Mouse (Mus musculus): ENCODE measurements around the gene Slc35d1. TPM values are rescaled to one million over a fixed set of nuclear protein-coding genes. Genes with fewer than 3 reads are reported as not detected.
"Not testable (repeated sequence)": the region's sequence is repeated elsewhere in the genome, so short reads cannot be mapped to it uniquely, and the experiment has no call there.

The Slc35d1 gene
- polyA plus RNA-seq, 1 experiment from 2014 or later = 10.9 TPM

- no peak overlapping the region for H3K27ac ChIP-seq (ENCODE audit: low read depth, low read length)
- no peak overlapping the region for H3K4me2 ChIP-seq (replicated peaks; ENCODE audit: low read depth, low read length)
- H3K27me3 ChIP-seq (ENCODE audit: control insufficient read depth, insufficient read depth, low read length) = no peaks in the 10 kb centered on the region
- no peaks in the 10 kb centered on the region for H3K4me1 ChIP-seq (replicated peaks; ENCODE audit: control insufficient read depth, insufficient read depth, low read length)
- no peaks in the 10 kb centered on the region for H3K9me3 ChIP-seq (ENCODE audit: control insufficient read depth, low read length)
- ATAC-seq (ENCODE audit: low FRiP score) (no peak), DNase-seq (ENCODE audit: low spot score) (no peak)
- H3K9ac ChIP-seq (ENCODE audit: low read depth, low read length) = no peak overlapping the region
- WGBS = 96% methylated on average over 1 of the region's 1 CpGs
- H3K36me3 ChIP-seq (ENCODE audit: control insufficient read depth, insufficient read depth, low read length) = no peaks in the 10 kb centered on the region
- H3K4me3 ChIP-seq (ENCODE audit: low read depth, low read length) = no peak overlapping the region
Measured at GRCm38 (mm10) chr4:103177681-103178080, 37.3 kb downstream of the Slc35d1 start.

DNA sequence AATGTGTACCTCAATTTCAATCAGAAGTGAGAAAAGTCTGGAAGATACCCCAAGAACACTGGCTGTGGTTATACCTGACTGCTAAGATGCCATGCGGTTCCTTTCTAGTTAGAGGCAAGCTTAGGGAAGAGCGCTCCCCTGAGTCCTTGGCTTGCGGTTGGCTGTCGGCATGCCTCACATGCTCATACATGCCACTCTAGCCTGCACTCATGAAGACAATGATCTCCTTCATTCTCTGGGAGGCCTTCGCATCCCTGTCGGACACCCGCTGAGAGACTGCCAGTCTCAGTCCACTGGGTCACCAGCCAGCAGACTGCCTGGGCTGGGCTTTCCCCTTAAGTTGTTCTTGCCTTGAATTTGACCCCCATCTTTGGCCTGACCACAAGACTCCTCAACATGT lies 41.0 kb downstream of the Slc35d1 start:
- no peaks in the 10 kb centered on the region for H3K36me3 ChIP-seq (ENCODE audit: control insufficient read depth, insufficient read depth, low read length)
- 74% methylated on average over 7 of the region's 7 CpGs for WGBS
- no peaks in the 10 kb centered on the region for H3K9me3 ChIP-seq (ENCODE audit: control insufficient read depth, low read length)
- H3K27me3 ChIP-seq (ENCODE audit: control insufficient read depth, insufficient read depth, low read length) = no peaks in the 10 kb centered on the region
- no peak overlapping the region for H3K4me3 ChIP-seq (ENCODE audit: low read depth, low read length)
- H3K4me2 ChIP-seq (replicated peaks; ENCODE audit: low read depth, low read length) = no peak overlapping the region
- H3K27ac ChIP-seq (ENCODE audit: low read depth, low read length) = no peak overlapping the region
- DNase-seq (ENCODE audit: low spot score) (no peak), ATAC-seq (ENCODE audit: low FRiP score) (no peak)
- H3K9ac ChIP-seq (ENCODE audit: low read depth, low read length) = no peak overlapping the region
- H3K4me1 ChIP-seq (replicated peaks; ENCODE audit: control insufficient read depth, insufficient read depth, low read length) = no peaks in the 10 kb centered on the region

GRCm38 (mm10) chr4:103173507-103173906 lies 41.5 kb downstream of the Slc35d1 start:
- Histone ChIP-seq H3K27ac (ENCODE audit: low read depth, low read length) (no peak overlapping the region), H3K36me3 (ENCODE audit: control insufficient read depth, insufficient read depth, low read length) (no peaks in the 10 kb centered on the region), H3K9me3 (ENCODE audit: control insufficient read depth, low read length) (no peaks in the 10 kb centered on the region), H3K9ac (ENCODE audit: low read depth, low read length) (no peak overlapping the region), H3K4me1 (replicated peaks; ENCODE audit: control insufficient read depth, insufficient read depth, low read length) (no peaks in the 10 kb centered on the region), H3K4me2 (replicated peaks; ENCODE audit: low read depth, low read length) (no peak overlapping the region), H3K4me3 (ENCODE audit: low read depth, low read length) (no peak overlapping the region), H3K27me3 (ENCODE audit: control insufficient read depth, insufficient read depth, low read length) (no peaks in the 10 kb centered on the region)
- ATAC-seq (ENCODE audit: low FRiP score) (no peak), DNase-seq (ENCODE audit: low spot score) (no peak)
- 79% methylated on average over 6 of the region's 6 CpGs for WGBS

GRCm38 (mm10) chr4:103171256-103171655 lies 43.7 kb downstream of the Slc35d1 start:
- no peak for DNase-seq (ENCODE audit: low spot score)
- no peak for ATAC-seq (ENCODE audit: low FRiP score)
- H3K4me2 ChIP-seq (replicated peaks; ENCODE audit: low read depth, low read length) = no peak overlapping the region
- H3K27me3 ChIP-seq (ENCODE audit: control insufficient read depth, insufficient read depth, low read length) = no peaks in the 10 kb centered on the region
- H3K9ac ChIP-seq (ENCODE audit: low read depth, low read length) = no peak overlapping the region
- H3K4me1 ChIP-seq (replicated peaks; ENCODE audit: control insufficient read depth, insufficient read depth, low read length) = no peaks in the 10 kb centered on the region
- WGBS = 90% methylated on average over 3 of the region's 3 CpGs
- no peaks in the 10 kb centered on the region for H3K36me3 ChIP-seq (ENCODE audit: control insufficient read depth, insufficient read depth, low read length)
- H3K4me3 ChIP-seq (ENCODE audit: low read depth, low read length) = no peak overlapping the region
- no peak overlapping the region for H3K27ac ChIP-seq (ENCODE audit: low read depth, low read length)
- H3K9me3 ChIP-seq (ENCODE audit: control insufficient read depth, low read length) = no peaks in the 10 kb centered on the region

DNA sequence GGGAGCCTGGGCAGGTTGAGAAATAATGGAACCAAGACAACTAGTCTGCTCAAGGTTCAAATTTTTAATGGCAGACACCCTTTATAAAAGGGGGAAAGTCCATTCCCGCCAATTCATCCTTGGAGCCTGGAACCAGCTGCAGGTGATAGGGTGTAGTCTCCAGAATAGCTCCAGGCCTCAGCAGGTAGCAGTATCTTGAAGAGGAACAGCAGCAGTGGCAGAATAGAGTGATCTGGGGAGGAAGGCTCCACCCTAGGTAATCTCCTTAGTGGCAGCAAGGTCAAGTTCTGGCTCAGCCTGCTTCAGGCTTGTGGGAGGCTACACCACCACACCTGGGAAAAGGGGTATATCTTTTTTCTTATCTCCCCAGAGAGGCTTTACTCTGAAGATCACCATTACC lies 48.8 kb downstream of the Slc35d1 start:
- 78% methylated on average over 1 of the region's 1 CpGs for whole genome bisulfite sequencing

GRCm38 (mm10) chr4:103158781-103159180 lies 56.2 kb downstream of the Slc35d1 start:
- 0 out of 2 replicates have a peak, but pooled peaks cover 3% of the 10 kb centered on the region for H3K36me3 ChIP-seq (ENCODE audit: control insufficient read depth, insufficient read depth, low read length)
- 93% methylated on average over 4 of the region's 4 CpGs for WGBS

More for the DNA sequence above, 48.8 kb downstream of the Slc35d1 start:
- not testable (repeated sequence) for H3K9ac ChIP-seq (ENCODE audit: low read depth, low read length); H3K27ac ChIP-seq (ENCODE audit: low read depth, low read length); H3K4me1 ChIP-seq (replicated peaks; ENCODE audit: control insufficient read depth, insufficient read depth, low read length); H3K4me3 ChIP-seq (ENCODE audit: low read depth, low read length); H3K27me3 ChIP-seq (ENCODE audit: control insufficient read depth, insufficient read depth, low read length); H3K9me3 ChIP-seq (ENCODE audit: control insufficient read depth, low read length); H3K36me3 ChIP-seq (ENCODE audit: control insufficient read depth, insufficient read depth, low read length); DNase-seq (ENCODE audit: low spot score); ATAC-seq (ENCODE audit: low FRiP score); H3K4me2 ChIP-seq (replicated peaks; ENCODE audit: low read depth, low read length)

DNA sequence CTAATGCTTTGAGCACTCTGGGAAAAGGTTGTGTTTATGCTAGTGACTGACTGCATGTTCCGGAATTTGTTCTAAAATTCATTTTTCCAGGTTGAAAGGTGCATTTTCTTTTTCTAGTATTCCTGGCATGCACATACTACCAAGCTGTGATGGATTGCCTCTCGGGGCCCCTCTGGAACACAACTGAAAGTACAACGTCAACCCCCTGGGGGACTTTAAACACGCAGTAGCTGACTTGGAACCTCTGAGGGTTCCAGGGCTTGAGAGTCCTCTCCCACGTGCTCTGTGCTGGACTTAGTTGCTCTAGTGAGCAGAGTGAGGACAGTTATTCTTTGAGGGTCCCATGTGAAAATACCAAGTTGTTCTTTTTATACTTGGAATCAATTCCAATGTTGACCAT lies 63.0 kb downstream of the Slc35d1 start:
- no peak for ATAC-seq (ENCODE audit: low FRiP score)

More at GRCm38 (mm10) chr4:103158781-103159180, 56.2 kb downstream of the Slc35d1 start:
- Histone ChIP-seq H3K4me3 (ENCODE audit: low read depth, low read length) (no peak overlapping the region), H3K27ac (ENCODE audit: low read depth, low read length) (no peak overlapping the region), H3K4me1 (replicated peaks; ENCODE audit: control insufficient read depth, insufficient read depth, low read length) (no peaks in the 10 kb centered on the region), H3K9me3 (ENCODE audit: control insufficient read depth, low read length) (no peaks in the 10 kb centered on the region), H3K9ac (ENCODE audit: low read depth, low read length) (no peak overlapping the region), H3K27me3 (ENCODE audit: control insufficient read depth, insufficient read depth, low read length) (no peaks in the 10 kb centered on the region), H3K4me2 (replicated peaks; ENCODE audit: low read depth, low read length) (no peak overlapping the region)
- ATAC-seq (ENCODE audit: low FRiP score) = no peak
- no peak for DNase-seq (ENCODE audit: low spot score)

GRCm38 (mm10) chr4:103146339-103146738 lies 68.6 kb downstream of the Slc35d1 start:
- Histone ChIP-seq H3K4me1 (replicated peaks; ENCODE audit: control insufficient read depth, insufficient read depth, low read length) (no peaks in the 10 kb centered on the region), H3K4me2 (replicated peaks; ENCODE audit: low read depth, low read length) (no peak overlapping the region), H3K9ac (ENCODE audit: low read depth, low read length) (no peak overlapping the region), H3K9me3 (ENCODE audit: control insufficient read depth, low read length) (no peaks in the 10 kb centered on the region), H3K27ac (ENCODE audit: low read depth, low read length) (no peak overlapping the region), H3K36me3 (ENCODE audit: control insufficient read depth, insufficient read depth, low read length) (no peaks in the 10 kb centered on the region), H3K27me3 (ENCODE audit: control insufficient read depth, insufficient read depth, low read length) (no peaks in the 10 kb centered on the region), H3K4me3 (ENCODE audit: low read depth, low read length) (no peak overlapping the region)
- no peak; the same call in 1 of the 2 replicates for ATAC-seq (ENCODE audit: low FRiP score)
- peak; percentile 82 for DNase-seq (ENCODE audit: low spot score)
- WGBS = 50% methylated on average over 5 of the region's 5 CpGs

More for the DNA sequence above, 63.0 kb downstream of the Slc35d1 start:
- Histone ChIP-seq H3K9ac (ENCODE audit: low read depth, low read length) (no peak overlapping the region), H3K27me3 (ENCODE audit: control insufficient read depth, insufficient read depth, low read length) (no peaks in the 10 kb centered on the region), H3K36me3 (ENCODE audit: control insufficient read depth, insufficient read depth, low read length) (0 out of 2 replicates have a peak, but pooled peaks cover 4% of the 10 kb centered on the region), H3K4me2 (replicated peaks; ENCODE audit: low read depth, low read length) (no peak overlapping the region), H3K9me3 (ENCODE audit: control insufficient read depth, low read length) (no peaks in the 10 kb centered on the region), H3K4me3 (ENCODE audit: low read depth, low read length) (no peak overlapping the region), H3K27ac (ENCODE audit: low read depth, low read length) (no peak overlapping the region), H3K4me1 (replicated peaks; ENCODE audit: control insufficient read depth, insufficient read depth, low read length) (no peaks in the 10 kb centered on the region)
- WGBS = 88% methylated on average over 5 of the region's 5 CpGs
- no peak for DNase-seq (ENCODE audit: low spot score)

DNA sequence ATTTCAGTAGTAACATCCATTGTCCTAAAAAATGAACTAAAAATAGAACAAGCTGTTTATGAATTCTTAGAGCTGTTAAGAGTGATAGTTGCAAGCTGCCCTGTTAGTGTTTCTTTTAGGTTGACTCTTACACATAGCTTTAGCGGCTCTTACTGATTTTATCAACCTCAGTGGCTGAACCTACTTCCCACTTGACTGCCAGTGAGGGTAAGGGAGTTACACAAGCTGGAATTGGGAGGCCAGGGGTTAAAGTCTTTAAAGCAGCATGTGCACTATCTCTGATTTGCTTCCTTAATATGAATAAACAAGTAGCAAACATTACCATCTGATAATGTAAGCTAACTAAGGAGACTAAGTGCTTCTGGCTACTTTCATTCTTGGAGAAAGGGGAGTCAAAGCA lies 78.0 kb downstream of the Slc35d1 start:
- H3K4me1 ChIP-seq (replicated peaks; ENCODE audit: control insufficient read depth, insufficient read depth, low read length) = no peaks in the 10 kb centered on the region
- no peaks in the 10 kb centered on the region for H3K36me3 ChIP-seq (ENCODE audit: control insufficient read depth, insufficient read depth, low read length)
- ATAC-seq (ENCODE audit: low FRiP score) (no peak), DNase-seq (ENCODE audit: low spot score) (no peak)
- 94% methylated on average over 1 of the region's 1 CpGs for WGBS
- no peak overlapping the region for H3K4me2 ChIP-seq (replicated peaks; ENCODE audit: low read depth, low read length)
- no peak overlapping the region for H3K9ac ChIP-seq (ENCODE audit: low read depth, low read length)
- no peaks in the 10 kb centered on the region for H3K9me3 ChIP-seq (ENCODE audit: control insufficient read depth, low read length)
- H3K27me3 ChIP-seq (ENCODE audit: control insufficient read depth, insufficient read depth, low read length) = no peaks in the 10 kb centered on the region
- no peak overlapping the region for H3K27ac ChIP-seq (ENCODE audit: low read depth, low read length)
- H3K4me3 ChIP-seq (ENCODE audit: low read depth, low read length) = no peak overlapping the region
